Mouse (Mus musculus): ENCODE data around the gene Unc5c.

GRCm38 (mm10) chr3:141828301-141828700 is 363.3 kb downstream of the Unc5c start:
- TF ChIP-seq CTCF (IDR thresholded peaks at IDR 0.05; ENCODE audit: extremely low read depth, insufficient read length, insufficient replicate concordance, low read depth, low read length): no peak
- TF ChIP-seq POLR2A (IDR thresholded peaks at IDR 0.05; ENCODE audit: low read depth, low read length): no peak

Data from small intestine, adult 2 months (tissue).